Mouse (Mus musculus) granulocyte monocyte progenitor cell, adult 5-6 weeks (primary cell): ENCODE measurements around the gene Gkn1. TPM values are rescaled to one million over a fixed set of nuclear protein-coding genes. Genes with fewer than 3 reads are reported as not detected.

Experiments
- ATAC-seq: replicated peaks from 2 replicates; pipeline ENCODE4 v1.8.0; 2016; ENCODE audit warnings: mild to moderate bottlenecking, moderate TSS enrichment, inconsistent platforms; ENCODE audit not compliant: poor library complexity, severe bottlenecking
- total RNA-seq, 2 experiments: library from RNA; stranded (forward) in 1 of 2; stranded (reverse) in 1 of 2; fragments of 200-712, 200-1000 nt in 1 of 2; fragments of >200 nt in 1 of 2; fragmentation: Nextera tagmentation in 1 of 2; gene quantifications; 2 replicates each; pipeline ENCODE4 v1.2.3; 2014 to 2017

Gkn1 gene
- total RNA-seq, 2 experiments from 2014 or later = not detected

DNA sequence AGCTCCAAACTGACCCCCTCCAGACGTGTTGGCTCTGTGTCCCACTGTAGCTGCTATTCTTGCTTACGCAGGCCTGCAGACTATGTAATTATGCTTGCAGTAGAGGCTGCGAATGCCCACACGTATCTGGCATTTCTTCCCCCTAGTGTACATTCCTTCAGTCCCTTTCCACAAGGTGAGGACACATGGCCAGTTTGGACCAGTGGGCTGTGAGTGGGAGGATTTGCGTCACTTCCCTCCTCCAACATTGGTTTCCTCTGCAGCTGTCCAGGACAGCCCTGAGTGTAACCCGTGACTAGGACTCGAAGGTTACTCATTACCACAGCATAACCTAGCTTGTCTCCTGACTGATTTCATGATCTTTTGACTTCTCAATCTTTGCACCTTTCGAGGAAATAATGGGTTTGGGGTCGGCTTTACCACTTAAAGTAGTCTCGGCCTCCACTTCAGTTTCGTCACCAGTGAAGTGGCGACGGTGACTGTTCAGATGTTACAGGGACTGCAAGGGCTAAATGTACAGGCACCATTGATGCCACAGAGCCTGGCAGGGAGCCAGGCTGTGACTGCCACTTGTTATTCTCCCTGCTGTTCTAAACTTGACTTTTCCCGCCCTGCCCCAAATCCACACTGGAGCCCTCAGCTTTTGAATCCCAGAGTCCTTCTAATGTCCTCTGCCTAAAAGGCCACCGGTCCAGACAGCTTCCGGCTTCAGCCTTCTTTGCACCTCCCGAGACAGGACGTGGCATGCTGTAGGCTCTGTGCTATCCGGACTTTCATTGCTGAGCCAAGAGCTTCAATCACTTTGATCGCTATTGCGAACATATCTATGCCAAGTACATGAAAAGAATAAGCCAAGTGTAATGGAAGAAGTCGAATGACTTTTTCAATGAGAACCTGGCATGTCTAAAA is 22.2 kb downstream of the Gkn1 start:
- peak; percentile 96 for ATAC-seq

DNA sequence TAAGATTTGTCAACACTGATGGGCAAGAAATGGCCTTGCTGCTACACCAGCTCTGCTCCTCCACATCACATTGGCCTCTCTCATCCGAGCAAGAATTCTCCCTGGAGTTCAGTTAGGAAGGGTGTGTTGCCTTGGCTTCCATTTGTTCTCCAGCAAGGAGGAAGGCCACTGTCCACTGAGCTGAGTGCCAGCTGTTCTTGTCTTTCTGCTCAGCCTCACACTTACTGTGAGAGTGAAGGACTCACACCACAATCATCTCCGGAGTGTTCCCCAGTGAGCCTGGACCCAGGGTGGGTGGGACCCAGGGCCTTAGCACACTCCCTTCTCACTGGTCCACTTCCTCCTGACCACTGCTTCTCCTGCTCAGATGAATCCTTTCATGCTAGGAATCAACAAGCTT is 23.8 kb downstream of the Gkn1 start:
- ATAC-seq = no peak

DNA sequence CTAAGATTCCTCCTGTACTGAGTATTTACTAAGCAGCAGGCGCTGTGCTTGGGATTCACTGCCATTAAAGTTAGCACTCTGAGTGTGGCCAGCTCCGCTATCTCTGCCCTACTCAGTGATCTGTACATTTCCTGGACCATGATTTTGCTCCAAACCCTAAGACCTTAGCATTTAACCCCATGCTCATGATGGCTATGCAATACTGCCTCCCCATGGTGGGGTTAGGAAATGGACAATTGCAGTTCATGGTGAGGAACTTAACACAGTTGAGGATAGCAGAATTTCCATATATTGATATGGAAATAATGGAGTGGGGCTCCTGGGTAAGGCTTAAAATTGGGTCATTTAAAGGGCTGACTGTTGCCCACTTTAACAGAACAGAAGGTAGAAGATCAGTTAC is 27.4 kb downstream of the Gkn1 start:
- ATAC-seq = peak; percentile 57; the same call in 1 of the 2 replicates

DNA sequence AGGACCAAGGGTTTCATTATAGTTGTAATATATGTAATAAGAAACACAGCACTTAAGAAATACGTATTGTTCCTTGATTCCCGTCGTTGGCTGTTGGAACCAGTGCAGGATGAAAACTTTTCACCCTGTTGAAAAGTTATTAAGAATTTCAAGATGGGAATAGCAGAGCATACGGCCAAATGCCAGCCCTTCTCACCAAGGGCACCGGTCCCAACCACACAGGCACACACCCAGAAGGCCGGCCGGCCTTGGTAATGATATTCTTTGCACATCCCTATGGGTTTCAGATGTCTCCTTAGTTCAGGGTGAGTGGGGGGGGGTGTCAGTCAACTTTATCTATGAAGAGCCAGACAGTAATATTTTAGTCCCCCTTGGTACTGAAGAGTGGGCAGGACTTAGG is 32.1 kb downstream of the Gkn1 start:
- ATAC-seq = no peak

DNA sequence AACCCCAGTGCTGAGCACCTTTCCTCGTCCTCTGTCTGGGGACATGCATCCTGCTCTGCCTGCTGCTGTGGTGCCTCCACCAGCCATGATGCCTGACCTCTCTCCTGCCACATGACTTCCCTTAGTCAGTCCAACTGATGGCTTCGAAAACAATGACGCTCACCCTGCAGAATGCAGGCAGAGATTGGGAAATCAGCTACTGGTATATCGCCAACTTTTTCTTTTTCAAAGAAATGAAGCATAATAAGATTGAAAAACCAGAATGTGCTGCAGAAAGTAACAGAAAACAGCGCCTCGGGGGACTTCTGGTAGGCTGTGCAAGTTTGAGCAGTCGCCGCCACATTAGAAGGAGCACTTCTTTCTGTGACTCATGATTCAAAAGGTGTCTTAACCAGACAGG is 33.8 kb downstream of the Gkn1 start:
- ATAC-seq = no peak

DNA sequence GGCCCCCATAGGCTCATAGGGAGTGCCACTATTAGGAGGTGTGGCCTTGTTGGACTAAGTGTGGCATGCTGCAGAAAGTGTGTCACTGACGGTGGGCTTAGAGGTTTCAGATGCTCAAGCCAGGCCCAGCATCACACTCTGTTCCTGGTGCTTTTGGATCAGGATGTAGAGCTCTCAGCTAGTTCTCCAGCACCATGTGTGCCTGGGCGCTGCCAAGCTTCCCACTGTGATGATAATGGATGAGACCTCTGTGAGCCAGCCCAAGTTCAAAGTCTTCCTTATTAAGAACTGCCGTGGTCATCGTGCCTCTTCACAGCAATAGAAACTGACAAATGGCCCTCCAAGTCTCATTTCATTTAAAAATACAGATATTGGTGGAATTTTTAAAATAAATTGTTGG is 38.0 kb downstream of the Gkn1 start:
- ATAC-seq = no peak

DNA sequence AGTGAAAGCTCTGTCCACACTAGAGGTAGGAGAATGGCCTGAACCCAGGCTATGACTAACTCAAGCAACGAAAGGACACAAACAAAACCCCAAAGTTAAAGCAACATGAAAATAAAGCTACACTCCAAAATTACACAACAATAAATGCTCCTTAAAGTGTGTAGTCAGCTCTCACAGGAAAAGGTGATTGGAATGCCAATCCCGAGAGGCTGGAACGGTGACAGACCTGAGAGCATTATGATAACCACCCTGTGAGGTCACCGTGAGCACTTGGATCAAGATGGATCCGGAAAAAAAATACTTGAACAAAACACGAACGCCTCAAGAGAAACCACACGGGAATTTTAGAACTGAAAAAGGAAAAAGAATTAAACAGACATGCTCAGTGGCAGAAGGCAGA is 46.3 kb downstream of the Gkn1 start:
- ATAC-seq = no peak

DNA sequence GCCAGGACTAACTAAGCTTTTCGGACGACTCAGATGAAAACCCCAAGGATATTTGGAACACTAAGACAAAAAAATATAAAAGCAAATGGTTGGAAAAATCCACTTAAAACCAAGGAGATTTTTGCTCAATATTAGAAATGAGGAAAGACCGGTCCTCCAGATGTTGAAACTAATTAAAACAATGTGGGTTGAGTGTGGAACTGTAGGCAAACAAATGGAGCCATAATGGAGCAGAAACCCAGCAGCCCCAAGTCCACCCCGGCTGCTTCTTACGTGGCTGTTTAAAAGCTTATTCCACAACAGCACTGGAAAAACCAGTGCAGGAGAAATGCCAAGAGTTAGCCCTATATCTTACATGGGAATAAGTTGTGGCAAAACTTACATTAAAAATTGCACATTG is 48.0 kb downstream of the Gkn1 start:
- no peak for ATAC-seq

DNA sequence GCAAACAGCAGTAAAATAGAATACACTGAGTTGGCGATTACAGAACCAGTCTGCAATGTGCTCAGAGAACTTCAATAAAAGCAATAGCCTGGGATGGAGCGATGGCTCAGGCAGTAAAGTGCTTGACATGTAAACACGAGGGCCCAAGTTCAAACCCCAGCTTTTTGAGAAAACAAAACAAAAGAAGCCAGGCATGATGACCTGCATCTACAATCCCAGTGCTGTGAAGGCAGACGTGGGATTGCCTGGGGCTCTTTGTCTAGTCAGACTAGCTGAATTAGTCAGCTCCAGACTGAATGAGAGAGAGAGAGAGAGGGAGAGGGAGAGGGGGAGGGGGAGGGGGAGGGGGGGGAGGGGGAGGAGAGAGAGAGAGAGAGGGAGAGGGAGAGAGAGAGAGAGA is 48.8 kb downstream of the Gkn1 start:
- no peak for ATAC-seq

Other genes starting within 250 kb of the Gkn1 start
- not detected in 2 replicates for gene D6Ertd527e, start 246.2 kb downstream of the Gkn1 start, total RNA-seq (2014; fragmentation: Nextera tagmentation)
- gene D6Ertd527e, start 246.2 kb downstream of the Gkn1 start, total RNA-seq (2017) = not detected in 2 replicates
- gene Antxr1, start 15.1 kb downstream of the Gkn1 start, total RNA-seq (2014; fragmentation: Nextera tagmentation) = 0.85 and 1.7 TPM in 2 replicates
- gene Antxr1, start 15.1 kb downstream of the Gkn1 start, total RNA-seq (2017) = 0.10 and 0.78 TPM in 2 replicates
- not detected in 2 replicates for gene Gkn2, start 22.4 kb upstream of the Gkn1 start, total RNA-seq (2014; fragmentation: Nextera tagmentation)
- not detected in 2 replicates for gene Gkn2, start 22.4 kb upstream of the Gkn1 start, total RNA-seq (2017)
- not detected in 2 replicates for gene Gkn3, start 38.0 kb upstream of the Gkn1 start, total RNA-seq (2014; fragmentation: Nextera tagmentation)
- not detected in 2 replicates for gene Gkn3, start 38.0 kb upstream of the Gkn1 start, total RNA-seq (2017)
- not detected in 2 replicates for gene Bmp10, start 78.1 kb upstream of the Gkn1 start, total RNA-seq (2014; fragmentation: Nextera tagmentation)
- not detected in 2 replicates for gene Bmp10, start 78.1 kb upstream of the Gkn1 start, total RNA-seq (2017)
- 14.3 and 15.7 TPM in 2 replicates for gene Arhgap25, start 182.3 kb upstream of the Gkn1 start, total RNA-seq (2014; fragmentation: Nextera tagmentation)
- gene Arhgap25, start 182.3 kb upstream of the Gkn1 start, total RNA-seq (2017) = 17.4 and 23.2 TPM in 2 replicates
- gene Prokr1, start 239.8 kb upstream of the Gkn1 start, total RNA-seq (2014; fragmentation: Nextera tagmentation) = 0.15 and 1.6 TPM in 2 replicates
- 0.21 TPM in 1 of 2 replicates, not detected in the other for gene Prokr1, start 239.8 kb upstream of the Gkn1 start, total RNA-seq (2017)